Mouse (Mus musculus): ENCODE measurements at regions not wholly inside any gene's neighbourhood (a gene's known extent, or its start where the extent isn't known, plus 50 kb on each side); places are given as distances from the start of the nearest gene placed in this dataset.

- WGBS, result 89% methylated on average over 6 of the region's 6 CpGs
- no peak for DNase-seq (ENCODE audit: low read depth, low spot score)
These were observed 239.5 kb upstream of the Zc3h12c start for GRCm38 (mm10) chr9:52407841-52408240.

- no peak for DNase-seq (ENCODE audit: low read depth, low spot score)
These were observed 234.1 kb upstream of the Zc3h12c start for GRCm38 (mm10) chr9:52402496-52402895.

GRCm38 (mm10) chr9:52379031-52379430 lies 210.7 kb upstream of the Zc3h12c start:
- WGBS, result 68% methylated on average over 2 of the region's 2 CpGs
- DNase-seq (ENCODE audit: low read depth, low spot score), result no peak

More at GRCm38 (mm10) chr9:52402496-52402895, 234.1 kb upstream of the Zc3h12c start:
- 66% methylated on average over 2 of the region's 2 CpGs for WGBS

GRCm38 (mm10) chr9:52377761-52378160 lies 209.4 kb upstream of the Zc3h12c start:
- DNase-seq (ENCODE audit: low read depth, low spot score), result no peak

DNA sequence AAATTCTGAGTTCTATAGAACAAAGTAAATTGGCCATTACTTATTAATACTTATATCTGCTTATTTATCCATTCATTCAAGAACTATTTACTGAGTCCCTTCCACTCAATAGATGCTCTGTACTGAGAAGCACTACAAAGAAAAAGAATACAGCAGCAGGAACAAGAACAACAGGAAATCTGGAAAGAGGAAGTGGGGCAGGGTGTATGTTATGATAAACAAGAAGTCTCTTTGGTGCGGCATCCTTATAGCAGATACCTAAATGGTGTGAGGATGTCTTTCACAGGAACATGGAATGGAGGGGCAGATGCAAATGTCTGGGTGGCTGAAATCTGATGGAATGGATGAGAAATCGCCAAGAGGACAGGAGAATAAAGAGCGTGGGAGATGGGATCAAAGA lies 208.5 kb upstream of the Zc3h12c start:
- no peak for DNase-seq (ENCODE audit: low read depth, low spot score)
- WGBS, result 82% methylated on average over 3 of the region's 3 CpGs

DNA sequence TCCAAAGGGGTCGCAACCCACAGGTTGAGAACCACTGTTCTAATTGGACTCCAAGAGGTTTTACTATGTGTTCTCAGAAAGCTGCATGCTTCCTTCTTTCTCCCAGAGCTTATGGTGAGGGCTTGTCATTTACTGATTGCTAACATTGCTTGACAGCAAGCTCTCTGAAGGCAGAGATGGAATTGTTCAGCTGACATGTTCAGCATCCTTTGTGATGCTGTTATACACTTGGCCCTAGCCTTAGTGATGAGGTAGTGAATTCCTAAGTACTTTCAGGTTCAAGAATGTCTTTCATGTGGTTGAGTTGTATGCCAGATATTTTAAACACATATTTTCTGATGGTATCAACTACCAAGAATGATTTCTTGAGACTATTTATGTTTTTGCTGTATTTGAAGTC lies 202.9 kb upstream of the Zc3h12c start:
- WGBS, result 81% methylated on average over 1 of the region's 1 CpGs

GRCm38 (mm10) chr9:52368911-52369310 lies 200.5 kb upstream of the Zc3h12c start:
- no peak for DNase-seq (ENCODE audit: low read depth, low spot score)
- 64% methylated on average over 9 of the region's 9 CpGs for WGBS

More for the DNA sequence above, 202.9 kb upstream of the Zc3h12c start:
- DNase-seq (ENCODE audit: low read depth, low spot score), result no peak

DNA sequence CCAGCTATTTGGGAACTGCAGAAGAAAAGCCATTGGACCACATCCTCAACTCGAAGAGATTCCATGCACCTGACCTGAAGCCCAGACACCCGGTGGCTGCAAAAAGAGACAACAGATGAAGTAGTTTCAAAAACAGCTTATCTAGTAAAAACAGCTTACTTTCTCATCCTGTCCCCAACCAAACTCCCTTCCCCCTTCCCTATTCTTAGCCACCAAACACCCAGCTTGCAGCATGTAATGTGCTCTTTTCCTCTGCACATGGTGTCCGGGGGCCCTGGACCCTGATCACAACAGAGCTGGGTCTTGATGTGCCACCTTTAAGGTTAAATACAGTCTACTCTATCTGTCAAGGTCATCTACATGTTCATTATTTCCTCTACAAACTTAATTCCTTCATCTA lies 199.7 kb upstream of the Zc3h12c start:
- WGBS, result 71% methylated on average over 3 of the region's 3 CpGs
- no peak for DNase-seq (ENCODE audit: low read depth, low spot score)

DNA sequence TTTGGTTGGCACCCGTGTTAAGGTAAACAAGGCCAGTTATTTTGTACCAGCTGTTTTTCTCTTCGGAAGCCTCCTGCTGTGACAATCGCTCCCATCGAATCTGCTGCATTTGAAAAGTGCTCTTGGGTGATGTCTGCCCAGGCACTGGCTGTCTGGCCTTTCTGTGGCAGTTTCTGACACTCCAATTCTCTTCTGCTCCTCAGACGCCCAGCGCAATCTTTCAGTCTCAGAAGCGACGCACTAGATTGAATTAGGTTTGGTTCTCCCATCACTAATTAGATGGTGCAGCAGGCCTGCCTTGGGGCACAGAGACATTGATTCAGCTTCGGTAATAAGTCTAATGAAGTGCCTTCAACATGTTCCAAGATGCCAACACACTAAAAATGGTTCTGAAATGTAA lies 197.7 kb upstream of the Zc3h12c start:
- no peak for DNase-seq (ENCODE audit: low read depth, low spot score)
- 70% methylated on average over 9 of the region's 9 CpGs for WGBS

DNA sequence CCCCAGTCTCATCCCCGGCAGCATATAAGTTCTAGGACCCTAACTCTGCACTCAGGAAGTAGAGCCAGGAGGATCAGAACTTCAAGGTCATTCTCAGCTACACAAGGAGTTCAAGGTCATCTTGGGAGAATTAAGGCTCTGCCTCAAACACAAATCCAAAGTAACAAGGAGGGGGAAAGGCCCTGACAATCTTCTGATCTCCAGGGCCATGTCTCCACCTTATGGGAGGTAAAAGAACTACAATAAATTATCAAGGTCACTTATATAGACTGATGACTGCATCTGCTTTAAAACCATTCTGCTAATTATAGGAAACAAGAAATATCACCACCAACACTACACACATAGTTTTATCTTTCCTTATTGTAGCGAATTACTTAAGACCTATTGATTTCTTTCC lies 193.2 kb upstream of the Zc3h12c start:
- no peak for DNase-seq (ENCODE audit: low read depth, low spot score)
- WGBS, result 84% methylated on average over 2 of the region's 2 CpGs

DNA sequence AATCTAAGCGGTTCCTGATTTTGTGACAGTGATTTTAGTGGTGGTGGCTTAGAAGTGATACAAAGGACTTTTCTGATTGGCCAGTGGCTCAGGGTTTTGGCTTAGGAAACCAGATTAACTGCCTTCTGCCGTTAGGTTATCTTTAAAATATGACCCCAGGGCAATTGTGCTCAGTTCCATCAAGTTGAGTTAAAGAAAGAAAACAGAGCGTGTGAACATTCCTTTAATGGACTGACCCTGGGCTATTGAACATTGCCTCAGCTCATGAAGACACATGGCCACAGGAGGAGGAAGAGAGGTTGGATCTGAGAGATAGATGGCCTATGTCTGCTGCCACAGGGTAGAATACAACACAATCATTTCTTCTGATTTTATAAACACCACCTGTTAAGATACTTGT lies 191.0 kb upstream of the Zc3h12c start:
- DNase-seq (ENCODE audit: low read depth, low spot score), result no peak
- WGBS, result 52% methylated on average over 3 of the region's 3 CpGs

DNA sequence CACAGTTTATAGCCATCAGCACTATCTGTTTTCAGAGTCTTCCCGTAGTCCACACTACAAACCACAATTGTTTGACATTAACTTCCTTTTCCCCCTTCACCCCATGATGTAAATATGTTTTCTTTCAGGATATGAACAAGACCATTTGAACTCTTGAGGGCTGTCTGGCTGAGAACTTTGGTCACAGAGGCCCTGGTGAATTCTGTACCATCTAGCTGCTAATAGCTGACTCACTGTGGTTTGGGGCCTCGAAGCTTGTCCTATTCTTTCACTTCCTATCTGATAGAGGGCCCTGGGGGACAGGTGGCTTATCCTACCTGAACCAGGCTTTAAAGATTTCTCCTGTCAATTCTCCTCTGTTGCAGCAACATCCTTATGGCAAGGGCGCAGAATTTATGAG lies 188.2 kb upstream of the Zc3h12c start:
- 61% methylated on average over 3 of the region's 3 CpGs for WGBS
- no peak for DNase-seq (ENCODE audit: low read depth, low spot score)

GRCm38 (mm10) chr9:52355187-52355982 lies 187.0 kb upstream of the Zc3h12c start:
- 68% methylated on average over 10 of the region's 10 CpGs for WGBS
- DNase-seq (ENCODE audit: low read depth, low spot score), result no peak

DNA sequence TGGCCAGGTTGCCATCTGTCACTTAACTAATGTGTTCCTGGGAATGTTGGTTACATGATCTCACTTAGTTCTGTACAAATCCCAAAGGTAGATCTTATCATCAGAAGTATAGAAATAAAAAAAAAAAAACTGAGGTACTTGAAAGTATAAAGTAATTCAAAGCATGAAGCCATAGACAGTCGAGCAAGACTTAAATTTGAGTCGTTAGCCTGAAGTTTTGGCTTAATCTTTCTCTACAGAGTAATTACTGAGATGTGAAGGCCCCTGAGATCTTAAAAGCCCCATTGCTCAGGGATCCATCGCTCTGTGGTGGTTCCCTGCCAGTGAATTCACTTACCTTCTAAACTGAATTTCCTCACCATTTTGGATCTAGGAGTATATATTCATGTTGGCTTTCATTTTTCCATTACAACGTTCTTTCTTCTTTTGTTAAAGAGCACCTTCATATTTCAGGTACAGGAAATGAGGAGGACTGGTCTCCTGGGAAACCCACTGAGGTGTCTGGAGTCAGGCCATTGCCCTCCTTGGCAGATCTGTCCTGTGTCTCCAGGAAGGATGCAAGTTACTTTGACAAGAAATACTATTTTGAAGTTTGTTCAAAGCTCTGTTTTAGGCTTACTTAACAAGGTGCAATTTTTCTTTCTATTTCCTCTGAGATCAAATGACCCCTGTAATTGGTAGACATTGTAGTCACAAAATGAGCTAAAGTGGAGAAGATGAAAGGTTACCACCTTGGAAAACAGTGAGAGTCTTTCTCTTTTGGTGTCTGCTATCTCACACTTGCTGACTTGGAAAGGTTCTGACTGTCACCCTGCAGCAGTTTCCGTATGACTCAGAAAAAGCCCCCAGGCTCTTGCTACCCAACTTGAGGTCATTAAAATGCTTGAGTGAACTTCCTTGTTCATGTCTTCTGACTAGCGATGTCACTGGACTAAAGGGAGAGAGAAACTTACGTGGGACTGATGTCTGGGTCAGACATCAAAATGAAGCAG lies 180.5 kb upstream of the Zc3h12c start:
- 82% methylated on average over 7 of the region's 7 CpGs for WGBS
- DNase-seq (ENCODE audit: low read depth, low spot score), result no peak

DNA sequence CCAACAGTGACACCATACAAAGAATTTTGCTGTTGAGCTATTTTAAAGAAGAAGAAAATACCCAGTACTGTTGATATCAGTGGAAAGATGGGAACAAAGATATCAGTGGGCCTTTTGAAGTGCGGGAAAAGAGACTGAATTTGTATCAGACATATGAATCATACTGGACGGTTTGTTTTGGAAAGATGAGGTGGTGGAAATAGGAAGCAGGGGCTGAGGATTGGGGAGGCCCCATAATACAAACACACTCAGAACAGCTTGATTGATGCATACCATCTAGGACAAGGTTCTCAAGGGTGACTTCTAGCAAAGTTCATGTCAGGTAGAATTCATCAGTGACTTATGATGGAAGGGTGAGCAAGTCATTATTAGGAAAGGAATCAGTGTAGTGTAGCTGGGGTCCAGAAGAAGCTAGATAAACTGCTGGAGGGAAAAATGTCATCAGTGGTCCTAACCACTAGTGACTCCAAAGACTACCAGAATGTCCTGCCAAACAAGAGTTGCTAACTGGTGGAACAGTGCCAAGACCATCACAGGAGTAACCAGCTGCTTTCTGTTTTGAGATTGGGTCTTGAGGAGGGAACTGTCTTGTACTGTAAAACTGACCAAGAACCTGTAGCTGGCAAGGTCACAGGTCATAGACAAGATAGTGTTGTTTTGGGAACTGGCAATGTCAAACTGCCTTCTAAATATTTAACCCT lies 176.0 kb upstream of the Zc3h12c start:
- no peak for DNase-seq (ENCODE audit: low read depth, low spot score)
- 69% methylated on average over 2 of the region's 2 CpGs for WGBS

DNA sequence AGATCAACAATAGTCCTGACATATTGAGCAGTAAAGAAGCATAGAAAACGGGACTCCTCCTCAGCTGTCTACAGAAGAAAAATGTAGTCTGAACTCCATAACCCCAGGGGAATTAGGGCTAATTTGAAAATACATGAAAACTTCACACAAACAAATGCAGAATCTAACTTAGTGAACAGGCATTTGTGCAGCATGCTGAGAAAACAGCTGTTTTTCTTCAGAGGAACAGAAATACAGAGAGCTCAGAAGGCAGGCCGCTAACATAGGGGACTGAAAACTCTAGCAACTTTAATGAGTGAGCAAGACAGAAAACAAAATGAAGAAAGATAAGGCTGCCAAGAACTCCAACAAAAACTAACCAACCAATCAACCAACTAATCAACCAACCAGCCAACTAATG lies 172.7 kb upstream of the Zc3h12c start:
- no peak for DNase-seq (ENCODE audit: low read depth, low spot score)
- WGBS, result 76% methylated on average over 2 of the region's 2 CpGs

GRCm38 (mm10) chr9:52337786-52338322 lies 169.5 kb upstream of the Zc3h12c start:
- DNase-seq (ENCODE audit: low read depth, low spot score), result no peak
- WGBS, result 72% methylated on average over 4 of the region's 4 CpGs

GRCm38 (mm10) chr9:52334767-52335166 lies 166.4 kb upstream of the Zc3h12c start:
- DNase-seq (ENCODE audit: low read depth, low spot score), result no peak
- WGBS, result 88% methylated on average over 3 of the region's 3 CpGs

DNA sequence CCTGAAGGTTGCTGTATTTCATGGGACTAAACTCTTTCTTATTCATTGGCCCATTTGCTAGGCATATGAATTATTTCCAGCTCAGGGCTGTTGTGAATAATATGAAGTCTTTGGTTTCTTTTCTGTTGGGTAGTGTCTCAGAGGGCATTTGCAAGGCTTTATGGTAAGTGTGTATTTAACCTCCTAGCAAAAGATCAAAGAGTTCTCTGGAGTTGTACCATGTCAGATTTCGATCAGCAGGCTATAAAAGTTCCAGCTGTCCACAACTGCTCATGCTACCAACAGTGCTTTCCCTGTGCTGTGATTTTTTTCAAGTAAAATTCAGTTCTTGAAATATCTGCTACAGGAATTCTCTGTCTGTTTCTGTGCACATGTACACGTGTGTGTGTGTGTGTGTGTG lies 165.5 kb upstream of the Zc3h12c start:
- no peak for DNase-seq (ENCODE audit: low read depth, low spot score)
- WGBS, result 28% methylated on average over 2 of the region's 2 CpGs

- WGBS, result 56% methylated on average over 1 of the region's 1 CpGs
These were observed 163.4 kb upstream of the Zc3h12c start for GRCm38 (mm10) chr9:52331748-52332147.

More at GRCm38 (mm10) chr9:52331748-52332147, 163.4 kb upstream of the Zc3h12c start:
- DNase-seq (ENCODE audit: low read depth, low spot score), result no peak
